Mouse (Mus musculus): Measurements from ENCODE around the gene Gm3696.
"Not testable (repeated sequence)": the region's sequence is repeated elsewhere in the genome, so short reads cannot be mapped to it uniquely, and the experiment has no call there.

The Gm3696 gene

DNA sequence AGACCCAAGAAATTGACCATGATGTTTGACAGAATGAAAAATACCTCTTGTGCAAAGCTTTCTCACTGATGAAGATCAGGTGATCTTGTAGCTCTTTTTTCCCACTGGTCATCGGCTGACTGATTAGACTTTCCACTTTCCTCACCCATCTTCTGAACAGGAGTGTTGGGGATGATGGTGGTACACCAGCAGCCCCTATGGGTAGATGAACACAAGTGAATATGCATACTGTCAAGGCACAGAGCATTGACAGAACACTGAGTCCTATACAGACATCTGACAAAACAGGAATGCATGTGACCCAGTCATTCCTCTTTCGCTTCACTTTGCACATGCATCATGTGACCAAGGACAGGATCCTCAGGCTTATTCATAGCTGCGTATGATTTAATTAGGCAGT, at the start of gene Gm3696:
Gm3696 (minus strand) TSS at position 101 of the 400 bp plus-strand sequence.
- not testable (repeated sequence) for DNase-seq (ENCODE audit: low spot score in 2 of 2)

- not testable (repeated sequence) for DNase-seq (ENCODE audit: low spot score in 2 of 2)
Observed at GRCm38 (mm10) chr14:7125312-7125711, 24.9 kb upstream of the Gm3696 start, which contains the start of gene Gm6676. Gm6676 (minus strand) TSS chr14:7125412.

DNA sequence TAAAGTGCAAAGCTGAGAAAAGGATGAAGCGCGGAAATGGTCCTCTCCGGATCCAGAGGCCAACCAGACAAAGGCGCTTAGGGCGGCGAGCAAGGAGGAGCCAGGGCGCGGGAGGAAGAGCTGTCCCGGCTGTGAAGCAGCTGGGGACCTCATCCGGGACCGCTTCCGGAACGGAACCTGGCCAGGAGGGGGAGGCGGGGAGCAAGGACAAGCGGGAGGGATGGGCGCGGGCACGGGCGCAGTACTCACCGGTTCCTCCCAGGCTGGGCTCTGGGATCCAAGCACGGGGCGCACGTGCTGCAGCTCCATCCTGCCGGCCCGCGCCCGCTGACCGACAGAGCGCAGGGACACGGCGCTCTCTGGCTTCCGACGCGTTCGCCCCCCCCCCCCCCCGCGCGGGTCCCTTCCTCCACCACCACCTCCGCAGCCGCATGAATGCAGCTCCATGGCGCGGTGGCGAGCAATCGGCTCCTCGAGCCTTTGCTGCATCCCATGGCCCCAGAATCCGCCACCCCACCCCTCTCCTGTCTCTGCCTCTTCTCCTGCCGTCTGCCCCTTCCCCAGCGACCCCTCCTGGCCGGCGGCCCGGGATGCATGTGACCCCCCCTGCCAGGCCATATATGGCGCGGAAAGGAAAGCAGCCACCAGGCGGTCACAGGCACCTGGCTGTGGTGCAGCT, 4.8 kb upstream of the Gm3696 start:
- peak; percentile 20 to 22 for DNase-seq (ENCODE audit: low spot score in 2 of 2)

- DNase-seq (ENCODE audit: low spot score in 2 of 2), result not testable (repeated sequence)
Observed at GRCm38 (mm10) chr14:7044870-7045269, 55.6 kb downstream of the Gm3696 start, which contains the start of gene Gm3685. Gm3685 (minus strand) TSS chr14:7044970.
